Mouse (Mus musculus) embryonic facial prominence, embryonic 14.5 days (tissue): ENCODE data around the gene Nt5m. TPM values are rescaled to one million over a fixed set of nuclear protein-coding genes. Genes with fewer than 3 reads are reported as not detected.

ENCODE experiments used
- ATAC-seq: fragments of 200-750 bp; cut with Nextera tagmentation; 2 replicates; pipeline ENCODE4 v1.8.0; 2017; ENCODE audit warnings: low read depth, moderate number of reproducible peaks, moderate TSS enrichment
- DNase-seq: peaks from one replicate; pipeline ENCODE4 v3.0.0-alpha.2; 2015; ENCODE audit warnings: low spot score
- H3K27ac ChIP-seq: fragments of 300-500 bp; sonication (generic); replicated peaks from 2 replicates; pipeline ENCODE4 v1.5.1; 2014; ENCODE audit warnings: low read depth, mild to moderate bottlenecking, low read length, moderate library complexity
- H3K27me3 ChIP-seq: fragments of 300-500 bp; sonication (generic); replicated peaks from 2 replicates; pipeline ENCODE4 v1.6.1; 2014; ENCODE audit warnings: low read length; ENCODE audit not compliant: control insufficient read depth, insufficient read depth
- H3K36me3 ChIP-seq: fragments of 300-500 bp; sonication (generic); 2 replicates; pipeline ENCODE4 v1.6.1; 2014; ENCODE audit warnings: low read length, mixed read lengths; ENCODE audit not compliant: control insufficient read depth, insufficient read depth
- H3K4me1 ChIP-seq: fragments of 300-500 bp; sonication (generic); 2 replicates; pipeline ENCODE4 v1.6.1; 2014; ENCODE audit warnings: antibody characterized with exemption, low read length; ENCODE audit not compliant: control insufficient read depth, insufficient read depth
- H3K4me2 ChIP-seq: fragments of 300-500 bp; sonication (generic); 2 replicates; pipeline ENCODE4 v1.6.1; 2014; ENCODE audit warnings: low read depth, mild to moderate bottlenecking, low read length, moderate library complexity, mixed read lengths
- H3K4me3 ChIP-seq: fragments of 300-500 bp; sonication (generic); 2 replicates; pipeline ENCODE4 v1.5.1; 2014; ENCODE audit warnings: low read depth, mild to moderate bottlenecking, low read length
- H3K9ac ChIP-seq: fragments of 300-500 bp; sonication (generic); 2 replicates; pipeline ENCODE4 v1.6.1; 2014; ENCODE audit warnings: low read depth, mild to moderate bottlenecking, low read length, moderate library complexity, mixed read lengths
- H3K9me3 ChIP-seq: fragments of 300-500 bp; sonication (generic); 2 replicates; pipeline ENCODE4 v1.6.1; 2016; ENCODE audit warnings: low read length; ENCODE audit not compliant: control insufficient read depth
- WGBS: fragments of 180-500 bp; shearing (Covaris S2); extraction: QIAGEN DNeasy Blood & Tissue Kit; methylation state at CpG from one replicate; pipeline ENCODE4 v1.1.7; 2014; 5-methylcytosine and 5-hydroxymethylcytosine counted together
- polyA plus RNA-seq: library from polyadenylated mRNA; unstranded; fragments of >200 nt; fragmentation: Nextera tagmentation; extraction: Ambion mirVana; gene quantifications from 2 replicates; pipeline ENCODE4 v1.2.1, GENCODE M21; 2014

Nt5m gene
- polyA plus RNA-seq, 1 experiment from 2014 or later, result 34.6 TPM

GRCm38 (mm10) chr11:59921265-59921664, 82.0 kb downstream of the Nt5m start:
- Histone ChIP-seq H3K4me2 (no peak overlapping the region), H3K9ac (no peak overlapping the region), H3K9me3 (no peaks in the 10 kb centered on the region), H3K27ac (no peak overlapping the region), H3K4me3 (no peak overlapping the region), H3K27me3 (no peaks in the 10 kb centered on the region), H3K36me3 (no peaks in the 10 kb centered on the region), H3K4me1 (no peaks in the 10 kb centered on the region)
- ATAC-seq, result no peak
- WGBS, result 19% methylated on average over 7 of the region's 7 CpGs
- no peak for DNase-seq

GRCm38 (mm10) chr11:59930031-59930430, 90.8 kb downstream of the Nt5m start:
- H3K4me3 ChIP-seq, result no peak overlapping the region
- 44% methylated on average over 4 of the region's 4 CpGs for WGBS
- DNase-seq, result no peak
- no peak overlapping the region for H3K4me2 ChIP-seq
- no peak overlapping the region for H3K27ac ChIP-seq
- H3K9me3 ChIP-seq, result no peaks in the 10 kb centered on the region
- ATAC-seq, result no peak
- no peaks in the 10 kb centered on the region for H3K4me1 ChIP-seq
- no peaks in the 10 kb centered on the region for H3K27me3 ChIP-seq
- no peak overlapping the region for H3K9ac ChIP-seq
- H3K36me3 ChIP-seq, result no peaks in the 10 kb centered on the region

Other genes with a start within 250 kb of the Nt5m start
- 0.12 TPM in 1 of 2 replicates, not detected in the other for gene Olfr223, start 246.2 kb upstream of the Nt5m start, polyA plus RNA-seq
- 75.0 and 80.4 TPM in 2 replicates for gene Mprip, start 178.1 kb upstream of the Nt5m start, polyA plus RNA-seq
- 0.96 and 1.3 TPM in 2 replicates for gene Pld6, start 51.8 kb upstream of the Nt5m start, polyA plus RNA-seq
- gene Flcn, start 29.4 kb upstream of the Nt5m start, polyA plus RNA-seq, result 31.0 and 32.2 TPM in 2 replicates
- 180 and 198 TPM in 2 replicates for gene Cops3, start 391 bp downstream of the Nt5m start, polyA plus RNA-seq
- 33.3 and 37.8 TPM in 2 replicates for gene Med9, start 108.8 kb downstream of the Nt5m start, polyA plus RNA-seq
- gene Rasd1, start 125.5 kb downstream of the Nt5m start, polyA plus RNA-seq, result 1.6 and 2.2 TPM in 2 replicates
- gene Pemt, start 207.0 kb downstream of the Nt5m start, polyA plus RNA-seq, result 8.0 and 9.2 TPM in 2 replicates